Mouse (Mus musculus): ENCODE results near the gene Spag8.

The Spag8 gene

GRCm38 (mm10) chr4:43649783-43650182 lies 3.6 kb downstream of the Spag8 start:
- peak in 1 of 2 experiments; percentile 26 for DNase-seq

GRCm38 (mm10) chr4:43640491-43640890 lies 12.9 kb downstream of the Spag8 start:
- peak in 1 of 2 experiments; percentile 25 for DNase-seq

- peak; percentile 1 to 34 for DNase-seq
Observed at GRCm38 (mm10) chr4:43640076-43640475, 13.3 kb downstream of the Spag8 start.

- DNase-seq = peak; percentile 0 to 3
Observed at GRCm38 (mm10) chr4:43636751-43637150, 16.6 kb downstream of the Spag8 start.

GRCm38 (mm10) chr4:43634621-43635374 lies 18.6 kb downstream of the Spag8 start:
- DNase-seq = peak in 1 of 2 experiments; percentile 0

- DNase-seq = peak in 1 of 2 experiments; percentile 0
Observed at GRCm38 (mm10) chr4:43633736-43634135, 19.7 kb downstream of the Spag8 start.

GRCm38 (mm10) chr4:43633296-43633695 lies 20.1 kb downstream of the Spag8 start:
- DNase-seq = peak in 1 of 2 experiments; percentile 0

GRCm38 (mm10) chr4:43631956-43632920 lies 21.2 kb downstream of the Spag8 start:
- peak; percentile 3 to 53 for DNase-seq

- DNase-seq = peak; percentile 49 to 73
Observed at GRCm38 (mm10) chr4:43631046-43631955, 22.1 kb downstream of the Spag8 start, which contains the start of gene Npr2. Npr2 (plus strand) TSS chr4:43631935.

GRCm38 (mm10) chr4:43630671-43631045 lies 22.7 kb downstream of the Spag8 start:
- DNase-seq = peak in 1 of 2 experiments; percentile 1

GRCm38 (mm10) chr4:43630030-43630581 lies 23.3 kb downstream of the Spag8 start:
- peak; percentile 82 to 93 for DNase-seq

- DNase-seq = peak in 1 of 2 experiments; percentile 2
Observed at GRCm38 (mm10) chr4:43629106-43629817, 24.1 kb downstream of the Spag8 start.

GRCm38 (mm10) chr4:43620146-43620778 lies 33.1 kb downstream of the Spag8 start:
- no peak for DNase-seq

- DNase-seq = peak in 1 of 2 experiments; percentile 15
Observed at GRCm38 (mm10) chr4:43613060-43613730, 40.2 kb downstream of the Spag8 start.

GRCm38 (mm10) chr4:43612534-43612933 lies 40.9 kb downstream of the Spag8 start:
- no peak for DNase-seq

- no peak for DNase-seq
Observed at GRCm38 (mm10) chr4:43604751-43605685, 48.4 kb downstream of the Spag8 start.

GRCm38 (mm10) chr4:43604099-43604498 lies 49.3 kb downstream of the Spag8 start:
- DNase-seq = no peak

Data from kidney, postnatal 25 days (tissue).